32 mouse cellular contexts compared by ENCODE assay signal in genomic region chr2:141211346-141211745, GRCm38 (mm10).
"Had no signal": no experiment of that assay in that cellular context is flagged by ENCODE, and none has a peak within 500 bp of the region (broad histone marks: within the 10 kb centered on the region; RNA-seq: fewer than 3 reads in every experiment).

No protein-coding gene starts in this region.

- H3K36me3 ChIP-seq: limb, embryonic 10.5 days; limb, embryonic 12.5 days; limb, embryonic 13.5 days; limb, embryonic 15.5 days; liver, embryonic 12.5 days; liver, embryonic 13.5 days; liver, embryonic 15.5 days; lung, embryonic 15.5 days; midbrain, embryonic 10.5 days; midbrain, embryonic 12.5 days; midbrain, embryonic 13.5 days; midbrain, embryonic 15.5 days; neural tube, embryonic 12.5 days had no signal

- H3K4me1 ChIP-seq: limb, embryonic 10.5 days; limb, embryonic 12.5 days; limb, embryonic 13.5 days; limb, embryonic 15.5 days; liver, embryonic 12.5 days; liver, embryonic 13.5 days; liver, embryonic 15.5 days; lung, embryonic 15.5 days; megakaryocyte, embryonic 14.5 days; midbrain, embryonic 10.5 days; midbrain, embryonic 12.5 days; midbrain, embryonic 13.5 days; midbrain, embryonic 15.5 days; neural tube, embryonic 12.5 days had no signal

- H3K4me2 ChIP-seq: limb, embryonic 12.5 days; limb, embryonic 13.5 days; limb, embryonic 15.5 days; liver, embryonic 11.5 days; liver, embryonic 12.5 days; liver, embryonic 13.5 days; liver, embryonic 15.5 days; lung, embryonic 14.5 days; lung, embryonic 15.5 days; midbrain, embryonic 11.5 days; midbrain, embryonic 12.5 days; midbrain, embryonic 13.5 days; midbrain, embryonic 15.5 days; neural tube, embryonic 12.5 days had no signal

- H3K4me3 ChIP-seq: limb, embryonic 10.5 days; limb, embryonic 12.5 days; limb, embryonic 13.5 days; limb, embryonic 15.5 days; liver, embryonic 12.5 days; liver, embryonic 13.5 days; liver, embryonic 15.5 days; lung, embryonic 15.5 days; megakaryocyte, embryonic 14.5 days; midbrain, embryonic 10.5 days; midbrain, embryonic 12.5 days; midbrain, embryonic 13.5 days; midbrain, embryonic 15.5 days; myocyte; neural tube, embryonic 12.5 days had no signal

- H3K27me3 ChIP-seq: limb, embryonic 12.5 days; limb, embryonic 13.5 days; limb, embryonic 15.5 days; liver, embryonic 12.5 days; liver, embryonic 13.5 days; liver, embryonic 15.5 days; lung, embryonic 15.5 days; megakaryocyte, embryonic 14.5 days; midbrain, embryonic 12.5 days; midbrain, embryonic 13.5 days; midbrain, embryonic 15.5 days; neural tube, embryonic 12.5 days had no signal

- H3K9ac ChIP-seq: limb, embryonic 12.5 days; limb, embryonic 13.5 days; limb, embryonic 15.5 days; liver, embryonic 12.5 days; liver, embryonic 13.5 days; liver, embryonic 14.5 days; liver, embryonic 15.5 days; liver, postnatal 0 days; lung, embryonic 14.5 days; lung, embryonic 15.5 days; midbrain, embryonic 12.5 days; midbrain, embryonic 13.5 days; midbrain, embryonic 15.5 days; neural tube, embryonic 12.5 days had no signal

- H3K9me3 ChIP-seq: limb, embryonic 10.5 days; limb, embryonic 12.5 days; limb, embryonic 13.5 days; limb, embryonic 15.5 days; liver, embryonic 12.5 days; liver, embryonic 13.5 days; liver, embryonic 15.5 days; lung, embryonic 15.5 days; midbrain, embryonic 10.5 days; midbrain, embryonic 12.5 days; midbrain, embryonic 13.5 days; midbrain, embryonic 15.5 days; neural tube, embryonic 12.5 days had no signal

- H3K27ac ChIP-seq: limb, embryonic 10.5 days; limb, embryonic 12.5 days; limb, embryonic 13.5 days; limb, embryonic 15.5 days; liver, embryonic 12.5 days; liver, embryonic 13.5 days; liver, embryonic 14.5 days; liver, embryonic 15.5 days; lung, embryonic 15.5 days; macrophage; midbrain, embryonic 10.5 days; midbrain, embryonic 12.5 days; midbrain, embryonic 13.5 days; midbrain, embryonic 15.5 days; neural tube, embryonic 12.5 days had no signal

- ATAC-seq: liver, embryonic 12.5 days; liver, postnatal 0 days; lung, postnatal 0 days; midbrain, embryonic 13.5 days; midbrain, embryonic 15.5 days; midbrain, embryonic 16.5 days had no signal

- DNase-seq: left cerebral cortex, postnatal 4 days; liver; liver, embryonic 13.5 days; liver, postnatal 0 days; lung, adult 18-20 months; lung, adult 2 months; lung, embryonic 14.5 days; lung, postnatal 10 days; lung, postnatal 14 days; lung, postnatal 36 days; lung, postnatal 4 days; midbrain, embryonic 14.5 days had no signal
